Mouse (Mus musculus) bone marrow macrophage, adult 2 months (primary cell): Measurements from ENCODE around the gene Thsd1. TPM values are rescaled to one million over a fixed set of nuclear protein-coding genes. Genes with fewer than 3 reads are reported as not detected.

ENCODE experiments used
- H3K27ac ChIP-seq: 2 replicates; pipeline ENCODE4 v1.5.1; 2012; ENCODE audit warnings: low read depth, low read length; ENCODE audit not compliant: insufficient read depth
- H3K4me1 ChIP-seq: 2 replicates; pipeline ENCODE4 v1.6.1; 2012; ENCODE audit warnings: low read length; ENCODE audit not compliant: control insufficient read depth, insufficient read depth
- H3K4me3 ChIP-seq: 2 replicates; pipeline ENCODE4 v1.5.1; 2012; ENCODE audit warnings: mild to moderate bottlenecking, low read length, moderate library complexity; ENCODE audit not compliant: insufficient read depth
- CTCF ChIP-seq: IDR thresholded peaks from 2 replicates; pipeline ENCODE4 v1.5.1; 2012; ENCODE audit warnings: low read depth, mild to moderate bottlenecking, low read length, moderate library complexity
- POLR2A ChIP-seq: IDR thresholded peaks from 2 replicates; pipeline ENCODE4 v1.6.1; 2012; ENCODE audit warnings: mild to moderate bottlenecking, low read depth, low read length, borderline replicate concordance
- polyA plus RNA-seq: library from polyadenylated mRNA; stranded (reverse); fragments of >200 nt; gene quantifications from 2 replicates; pipeline ENCODE4 v1.2.4, GENCODE M21; 2012; ENCODE audit not compliant: missing spikeins, insufficient read depth, insufficient read length

The Thsd1 gene
- polyA plus RNA-seq, 1 experiment = 3.3 TPM

DNA sequence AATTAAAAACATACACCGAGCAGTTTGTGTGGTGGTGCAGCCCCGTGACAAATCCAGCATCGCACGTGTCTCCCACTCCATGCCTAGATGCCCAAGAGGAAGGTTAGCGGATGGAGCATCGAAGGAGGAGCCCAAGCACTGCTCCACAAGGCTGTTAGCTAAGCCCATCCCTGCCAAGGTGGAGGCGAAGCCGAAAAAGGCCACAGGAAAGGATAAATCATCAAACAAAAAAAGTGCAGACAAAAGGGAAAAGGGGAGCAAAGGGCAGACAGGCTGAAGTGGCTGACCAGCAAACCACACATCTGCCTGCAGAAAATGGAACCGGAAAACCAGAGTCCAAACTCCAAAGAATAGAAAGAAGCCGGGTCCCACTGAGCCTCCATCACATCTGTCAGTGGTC lies 79.9 kb downstream of the Thsd1 start:
- H3K27ac ChIP-seq = no peak overlapping the region
- TF ChIP-seq CTCF = no peak
- no peak for TF ChIP-seq POLR2A
- no peak overlapping the region for H3K4me3 ChIP-seq
- H3K4me1 ChIP-seq = no peaks in the 10 kb centered on the region

Other genes with a start within 250 kb of the Thsd1 start
- 0.12 TPM in 1 of 2 replicates, not detected in the other for gene Atp7b, start 167.0 kb upstream of the Thsd1 start, polyA plus RNA-seq
- 7.7 and 9.3 TPM in 2 replicates for gene Alg11, start 166.6 kb upstream of the Thsd1 start, polyA plus RNA-seq
- gene Nek5, start 102.3 kb upstream of the Thsd1 start, polyA plus RNA-seq = not detected in 2 replicates
- 2.6 and 2.9 TPM in 2 replicates for gene Nek3, start 60.9 kb upstream of the Thsd1 start, polyA plus RNA-seq
- gene Ckap2, start 41.5 kb upstream of the Thsd1 start, polyA plus RNA-seq = 22.0 and 30.3 TPM in 2 replicates
- gene Vps36, start 34.5 kb upstream of the Thsd1 start, polyA plus RNA-seq = 27.4 and 34.3 TPM in 2 replicates
- not detected in 2 replicates for gene Tpte, start 56.1 kb downstream of the Thsd1 start, polyA plus RNA-seq
- 4.5 and 5.0 TPM in 2 replicates for gene Slc25a15, start 171.3 kb downstream of the Thsd1 start, polyA plus RNA-seq
- 17.2 and 21.2 TPM in 2 replicates for gene Mrps31, start 184.0 kb downstream of the Thsd1 start, polyA plus RNA-seq